Mouse (Mus musculus): ENCODE results near the gene Cat. TPM values are rescaled to one million over a fixed set of nuclear protein-coding genes. Genes with fewer than 3 reads are reported as not detected.

Gene Cat
- 83.4 and 86.2 TPM in 2 replicates for polyA plus RNA-seq (2015; fragmentation: Nextera tagmentation; extraction: Ambion mirVana)

GRCm38 (mm10) chr2:103484617-103485401 is at the start of gene Cat:
Cat (minus strand) TSS chr2:103485160.
- peak; percentile 100 for ATAC-seq (replicated peaks)
- no peaks in the 10 kb centered on the region for H3K36me3 ChIP-seq (replicated peaks)
- peak within 1 kb of the TSS; percentile 72 for H3K4me2 ChIP-seq
- under 1% methylated on average over 41 of the region's 41 CpGs for WGBS
- H3K4me1 ChIP-seq = peaks cover 20% of the 10 kb centered on the region
- no peaks in the 10 kb centered on the region for H3K27me3 ChIP-seq (replicated peaks)
- H3K9ac ChIP-seq = peak within 1 kb of the TSS; percentile 84
- peak within 1 kb of the TSS; percentile 89 for H3K27ac ChIP-seq
- peak within 1 kb of the TSS; percentile 74 for H3K4me3 ChIP-seq
- H3K9me3 ChIP-seq = no peaks in the 10 kb centered on the region

- Histone ChIP-seq H3K4me1 (no peaks in the 10 kb centered on the region), H3K4me3 (no peak overlapping the region), H3K36me3 (replicated peaks) (no peaks in the 10 kb centered on the region), H3K27ac (no peak overlapping the region), H3K9ac (no peak overlapping the region), H3K9me3 (no peaks in the 10 kb centered on the region), H3K4me2 (no peak overlapping the region), H3K27me3 (replicated peaks) (no peaks in the 10 kb centered on the region)
- ATAC-seq (replicated peaks) = no peak
- WGBS = 92% methylated on average over 1 of the region's 1 CpGs
Observed at GRCm38 (mm10) chr2:103525596-103525995, 40.6 kb upstream of the Cat start.

- 57% methylated on average over 1 of the region's 1 CpGs for WGBS
- Histone ChIP-seq H3K4me2 (no peak overlapping the region), H3K27me3 (replicated peaks) (no peaks in the 10 kb centered on the region), H3K36me3 (replicated peaks) (no peaks in the 10 kb centered on the region), H3K4me1 (no peaks in the 10 kb centered on the region), H3K9ac (no peak overlapping the region), H3K27ac (no peak overlapping the region), H3K9me3 (no peaks in the 10 kb centered on the region), H3K4me3 (no peak overlapping the region)
- ATAC-seq (replicated peaks) = no peak
Observed at GRCm38 (mm10) chr2:103516472-103516871, 31.5 kb upstream of the Cat start.

GRCm38 (mm10) chr2:103515513-103516180 is 30.7 kb upstream of the Cat start:
- H3K9me3 ChIP-seq = no peaks in the 10 kb centered on the region
- no peaks in the 10 kb centered on the region for H3K4me1 ChIP-seq
- 85% methylated on average over 6 of the region's 6 CpGs for WGBS
- no peak for ATAC-seq (replicated peaks)
- no peak overlapping the region for H3K9ac ChIP-seq
- H3K36me3 ChIP-seq (replicated peaks) = no peaks in the 10 kb centered on the region
- H3K4me3 ChIP-seq = no peak overlapping the region
- no peak overlapping the region for H3K27ac ChIP-seq
- no peaks in the 10 kb centered on the region for H3K27me3 ChIP-seq (replicated peaks)
- H3K4me2 ChIP-seq = no peak overlapping the region

- H3K4me1 ChIP-seq = no peaks in the 10 kb centered on the region
- ATAC-seq (replicated peaks) = no peak
- no peaks in the 10 kb centered on the region for H3K9me3 ChIP-seq
- no peaks in the 10 kb centered on the region for H3K27me3 ChIP-seq (replicated peaks)
- H3K27ac ChIP-seq = no peak overlapping the region
- H3K4me2 ChIP-seq = no peak overlapping the region
- H3K4me3 ChIP-seq = no peak overlapping the region
- 85% methylated on average over 5 of the region's 5 CpGs for WGBS
- no peak overlapping the region for H3K9ac ChIP-seq
- H3K36me3 ChIP-seq (replicated peaks) = no peaks in the 10 kb centered on the region
Observed at GRCm38 (mm10) chr2:103512066-103512795, 27.3 kb upstream of the Cat start.

GRCm38 (mm10) chr2:103511631-103512030 is 26.7 kb upstream of the Cat start:
- no peak overlapping the region for H3K9ac ChIP-seq
- 86% methylated on average over 1 of the region's 1 CpGs for WGBS
- H3K4me1 ChIP-seq = no peaks in the 10 kb centered on the region
- H3K9me3 ChIP-seq = no peaks in the 10 kb centered on the region
- no peak for ATAC-seq (replicated peaks)
- no peaks in the 10 kb centered on the region for H3K27me3 ChIP-seq (replicated peaks)
- H3K27ac ChIP-seq = no peak overlapping the region
- no peak overlapping the region for H3K4me2 ChIP-seq
- no peaks in the 10 kb centered on the region for H3K36me3 ChIP-seq (replicated peaks)
- no peak overlapping the region for H3K4me3 ChIP-seq

- H3K27me3 ChIP-seq (replicated peaks) = no peaks in the 10 kb centered on the region
- no peak overlapping the region for H3K9ac ChIP-seq
- H3K36me3 ChIP-seq (replicated peaks) = no peaks in the 10 kb centered on the region
- H3K4me1 ChIP-seq = no peaks in the 10 kb centered on the region
- WGBS = 93% methylated on average over 1 of the region's 1 CpGs
- H3K9me3 ChIP-seq = no peaks in the 10 kb centered on the region
- H3K4me3 ChIP-seq = no peak overlapping the region
- no peak for ATAC-seq (replicated peaks)
- H3K27ac ChIP-seq = no peak overlapping the region
- H3K4me2 ChIP-seq = no peak overlapping the region
Observed at GRCm38 (mm10) chr2:103511042-103511441, 26.1 kb upstream of the Cat start.

- no peaks in the 10 kb centered on the region for H3K4me1 ChIP-seq
- H3K4me2 ChIP-seq = no peak overlapping the region
- no peaks in the 10 kb centered on the region for H3K27me3 ChIP-seq (replicated peaks)
- H3K36me3 ChIP-seq (replicated peaks) = no peaks in the 10 kb centered on the region
- 91% methylated on average over 1 of the region's 1 CpGs for WGBS
- H3K4me3 ChIP-seq = no peak overlapping the region
- H3K9ac ChIP-seq = no peak overlapping the region
- H3K9me3 ChIP-seq = no peaks in the 10 kb centered on the region
- no peak for ATAC-seq (replicated peaks)
- H3K27ac ChIP-seq = no peak overlapping the region
Observed at GRCm38 (mm10) chr2:103507651-103508050, 22.7 kb upstream of the Cat start.

GRCm38 (mm10) chr2:103505956-103506355 is 21.0 kb upstream of the Cat start:
- Histone ChIP-seq H3K4me3 (no peak overlapping the region), H3K9me3 (no peaks in the 10 kb centered on the region), H3K36me3 (replicated peaks) (no peaks in the 10 kb centered on the region), H3K27ac (no peak overlapping the region), H3K4me1 (no peaks in the 10 kb centered on the region), H3K9ac (no peak overlapping the region), H3K27me3 (replicated peaks) (no peaks in the 10 kb centered on the region), H3K4me2 (no peak overlapping the region)
- 95% methylated on average over 2 of the region's 2 CpGs for WGBS
- no peak for ATAC-seq (replicated peaks)

GRCm38 (mm10) chr2:103504463-103504862 is 19.5 kb upstream of the Cat start:
- no peak overlapping the region for H3K27ac ChIP-seq
- WGBS = 86% methylated on average over 1 of the region's 1 CpGs
- H3K4me1 ChIP-seq = no peaks in the 10 kb centered on the region
- no peaks in the 10 kb centered on the region for H3K9me3 ChIP-seq
- no peak overlapping the region for H3K4me2 ChIP-seq
- H3K27me3 ChIP-seq (replicated peaks) = no peaks in the 10 kb centered on the region
- no peak overlapping the region for H3K9ac ChIP-seq
- H3K36me3 ChIP-seq (replicated peaks) = no peaks in the 10 kb centered on the region
- no peak overlapping the region for H3K4me3 ChIP-seq
- no peak for ATAC-seq (replicated peaks)

- no peak overlapping the region for H3K9ac ChIP-seq
- no peak overlapping the region for H3K4me2 ChIP-seq
- ATAC-seq (replicated peaks) = no peak
- H3K4me3 ChIP-seq = no peak overlapping the region
- no peaks in the 10 kb centered on the region for H3K4me1 ChIP-seq
- no peaks in the 10 kb centered on the region for H3K27me3 ChIP-seq (replicated peaks)
- no peaks in the 10 kb centered on the region for H3K36me3 ChIP-seq (replicated peaks)
- no peaks in the 10 kb centered on the region for H3K9me3 ChIP-seq
- no peak overlapping the region for H3K27ac ChIP-seq
- WGBS = 83% methylated on average over 2 of the region's 2 CpGs
Observed at GRCm38 (mm10) chr2:103500769-103501168, 15.8 kb upstream of the Cat start.

- WGBS = 93% methylated on average over 6 of the region's 6 CpGs
- Histone ChIP-seq H3K4me1 (no peaks in the 10 kb centered on the region), H3K36me3 (replicated peaks) (no peaks in the 10 kb centered on the region), H3K4me3 (no peak overlapping the region), H3K4me2 (no peak overlapping the region), H3K27ac (no peak overlapping the region), H3K9ac (no peak overlapping the region), H3K9me3 (no peaks in the 10 kb centered on the region), H3K27me3 (replicated peaks) (no peaks in the 10 kb centered on the region)
- no peak for ATAC-seq (replicated peaks)
Observed at GRCm38 (mm10) chr2:103495633-103496418, 10.9 kb upstream of the Cat start.

Data from midbrain, embryonic 15.5 days (tissue).